Mouse (Mus musculus): ENCODE results near the gene Maml3.

DNA sequence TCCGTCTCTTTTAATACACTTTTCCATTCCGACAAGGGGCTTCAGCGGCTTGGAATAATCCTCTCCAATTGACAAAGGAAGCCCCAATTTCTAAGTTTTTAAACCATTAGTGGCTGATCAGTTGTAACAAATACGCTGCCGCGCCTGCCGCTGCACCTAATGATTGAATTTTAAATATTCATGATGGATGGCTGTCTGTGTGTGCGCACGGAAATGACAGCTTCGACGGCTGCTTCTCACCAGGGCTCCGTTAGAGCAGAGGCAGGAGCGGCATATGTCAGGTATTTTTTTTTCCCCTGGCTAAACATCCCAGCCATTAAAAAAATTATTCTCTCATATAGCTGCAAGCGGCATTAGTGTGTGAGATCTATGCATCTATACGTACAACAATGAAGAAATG, 287.0 kb downstream of the Maml3 start:
- TF ChIP-seq CTCF (IDR thresholded peaks at IDR 0.05; ENCODE audit: control insufficient read depth, insufficient read depth, insufficient read length) (no peak), MAX (IDR thresholded peaks at IDR 0.05) (no peak), USF1 (IDR thresholded peaks at IDR 0.05; ENCODE audit: low read depth) (no peak), MYOD1 (IDR thresholded peaks at IDR 0.05; ENCODE audit: control insufficient read depth, insufficient read length, low read depth) (no peak), FOSL1 (IDR thresholded peaks at IDR 0.05; ENCODE audit: insufficient read depth, low read length, poor library complexity, severe bottlenecking) (no peak)

Data from C2C12 (cell line).